In genomic region chr7:79617418-79617817, GRCm38 (mm10) we compare ENCODE assay signal across 9 mouse cellular contexts. TPM values are rescaled to one million over a fixed set of nuclear protein-coding genes. Genes with fewer than 3 reads are reported as not detected.
DNase-seq lines count a peak whose midpoint lies in the region; ATAC-seq and TF ChIP-seq lines count a peak whose summit lies in the region.
"Had no signal": no experiment of that assay in that cellular context is flagged by ENCODE, and none has a peak within 500 bp of the region (broad histone marks: within the 10 kb centered on the region; RNA-seq: fewer than 3 reads in every experiment).

Gene Rhcg, minus strand, starts transcription at chr7:79617657.

- H3K4me2 ChIP-seq in hindbrain, postnatal 0 days (ENCODE audit: low read depth, low read length), result peak within 1 kb of the TSS; percentile 49
- peak within 1 kb of the TSS; percentile 41 for H3K4me2 ChIP-seq in midbrain, embryonic 16.5 days (ENCODE audit: low read length)

- peak within 1 kb of the TSS; percentile 31 for H3K4me3 ChIP-seq in left cerebral cortex, adult 2 months
- H3K4me3 ChIP-seq in embryonic facial prominence, embryonic 10.5 days, result peak within 1 kb of the TSS; percentile 42
- H3K4me3 ChIP-seq in hindbrain, postnatal 0 days (ENCODE audit: low read length), result peak within 1 kb of the TSS; percentile 7
- peak within 1 kb of the TSS; percentile 20; the same call in 1 of the 2 replicates for H3K4me3 ChIP-seq in midbrain, embryonic 16.5 days (ENCODE audit: low read depth, low read length)
- H3K4me3 ChIP-seq: erythroblast, embryonic 14.5 days had no signal

- 10% methylated on average over 33 of the region's 33 CpGs for WGBS in embryonic facial prominence, embryonic 10.5 days
- 11% methylated on average over 32 of the region's 33 CpGs for WGBS in hindbrain, postnatal 0 days
- 8% methylated on average over 33 of the region's 33 CpGs for WGBS in midbrain, embryonic 16.5 days

- H3K36me3 ChIP-seq in embryonic facial prominence, embryonic 10.5 days (replicated peaks), result no peaks in the 10 kb centered on the region
- no peaks in the 10 kb centered on the region for H3K36me3 ChIP-seq in hindbrain, postnatal 0 days (ENCODE audit: insufficient read depth, low read length)
- no peaks in the 10 kb centered on the region for H3K36me3 ChIP-seq in midbrain, embryonic 16.5 days (ENCODE audit: control insufficient read depth, insufficient read depth, low read length)

- ATAC-seq in hindbrain, postnatal 0 days, result no peak
- no peak for ATAC-seq in midbrain, embryonic 16.5 days

- TF ChIP-seq CTCF in left cerebral cortex, adult 2 months (IDR thresholded peaks at IDR 0.05), result no peak
- no peak for TF ChIP-seq CTCF in hindbrain, postnatal 0 days (IDR thresholded peaks at IDR 0.05; ENCODE audit: low read depth)

- H3K9ac ChIP-seq in hindbrain, postnatal 0 days (replicated peaks; ENCODE audit: low read length), result no peak within 1 kb of the TSS
- no peak within 1 kb of the TSS for H3K9ac ChIP-seq in midbrain, embryonic 16.5 days (ENCODE audit: low read depth, low read length)

- peaks cover 76% of the 10 kb centered on the region for H3K27me3 ChIP-seq in embryonic facial prominence, embryonic 10.5 days (replicated peaks; ENCODE audit: low read depth, poor library complexity, severe bottlenecking)
- peaks cover 27% of the 10 kb centered on the region for H3K27me3 ChIP-seq in hindbrain, postnatal 0 days (ENCODE audit: insufficient read depth, low read length)
- H3K27me3 ChIP-seq in midbrain, embryonic 16.5 days (ENCODE audit: control insufficient read depth, insufficient read depth, low read depth, low read length), result peaks cover 28% of the 10 kb centered on the region

- H3K4me1 ChIP-seq in embryonic facial prominence, embryonic 10.5 days, result peaks cover 6% of the 10 kb centered on the region; the same call in 1 of the 2 replicates
- H3K4me1 ChIP-seq in hindbrain, postnatal 0 days (ENCODE audit: insufficient read depth, low read length), result no peaks in the 10 kb centered on the region
- H3K4me1 ChIP-seq in midbrain, embryonic 16.5 days (ENCODE audit: control insufficient read depth, insufficient read depth, low read length), result no peaks in the 10 kb centered on the region

- H3K27ac ChIP-seq in left cerebral cortex, adult 2 months, result no peak within 1 kb of the TSS
- no peak within 1 kb of the TSS for H3K27ac ChIP-seq in embryonic facial prominence, embryonic 10.5 days (replicated peaks)
- no peak within 1 kb of the TSS for H3K27ac ChIP-seq in hindbrain, postnatal 0 days
- no peak within 1 kb of the TSS for H3K27ac ChIP-seq in midbrain, embryonic 16.5 days (ENCODE audit: low read length)

- intact Hi-C loops in left cerebral cortex, adult 2 months (cut with DNase I), result no loop called here
- intact Hi-C loops in left cerebral cortex, postnatal 4 days (cut with DNase I), result no loop called here
- intact Hi-C loops in gastrocnemius, postnatal 36 days (cut with DNase I), result no loop called here

- no peak for DNase-seq in left cerebral cortex, adult 2 months (ENCODE audit: extremely low spot score in 1 of 2, low spot score in 2 of 2)
- DNase-seq in left cerebral cortex, postnatal 4 days, result no peak
- peak; percentile 38 for DNase-seq in embryonic facial prominence, embryonic 10.5 days (ENCODE audit: low spot score)
- no peak for DNase-seq in hindbrain, postnatal 0 days (ENCODE audit: low spot score)
- no peak for DNase-seq in spleen, postnatal 4 days (ENCODE audit: low spot score in 2 of 2)
- DNase-seq in left cerebral cortex, adult 8-10 months (ENCODE audit: low spot score in 2 of 2), result no peak
- DNase-seq in gastrocnemius, postnatal 36 days, result no peak

- H3K9me3 ChIP-seq in embryonic facial prominence, embryonic 10.5 days, result no peaks in the 10 kb centered on the region
- H3K9me3 ChIP-seq in hindbrain, postnatal 0 days (ENCODE audit: low read length), result no peaks in the 10 kb centered on the region
- H3K9me3 ChIP-seq in midbrain, embryonic 16.5 days (replicated peaks; ENCODE audit: control insufficient read depth, low read length, poor library complexity, severe bottlenecking), result no peaks in the 10 kb centered on the region

RNA-seq across cellular contexts. Expression of gene Rhcg, which starts in this region (rescaled TPM):
- total RNA-seq in left cerebral cortex, adult 2 months (2021), result 1 to 10 TPM; 1.7 to 2.2 TPM
- total RNA-seq in left cerebral cortex, postnatal 4 days (2021), result 1 to 10 TPM; 2.4 to 3.7 TPM
- 0.51 TPM in 1 of 2 replicates, not detected in the other for polyA plus RNA-seq in embryonic facial prominence, embryonic 10.5 days (2016; fragmentation: Nextera tagmentation; extraction: Ambion mirVana)
- 0.68 and 2.5 TPM in 2 replicates for total RNA-seq in hindbrain, postnatal 0 days (2014; rRNA removed)
- polyA plus RNA-seq in hindbrain, postnatal 0 days (2015; fragmentation: Nextera tagmentation; extraction: Ambion mirVana), result 4.0 and 4.3 TPM in 2 replicates
- polyA plus RNA-seq in midbrain, embryonic 16.5 days (2015; fragmentation: Nextera tagmentation; extraction: Ambion mirVana), result 2.3 and 4.3 TPM in 2 replicates
- 1 to 10 TPM; 1.7 to 3.0 (median 2.3) TPM for total RNA-seq in left cerebral cortex, adult 8-10 months (2022)
- not detected for total RNA-seq in gastrocnemius, postnatal 36 days (2021)

Comparison
In these comparisons a context has a peak if more than half of its experiments do, and no peak if none do; other contexts are left out.
1. Peak in DNase-seq and H3K4me3 ChIP-seq in embryonic facial prominence, embryonic 10.5 days; RNA of the gene not detected or under 1 TPM.